ENCODE assay signal across 8 mouse cellular contexts in genomic region chr19:6950613-6951153, GRCm38 (mm10). TPM values are rescaled to one million over a fixed set of nuclear protein-coding genes. Genes with fewer than 3 reads are reported as not detected.
DNase-seq lines count a peak whose midpoint lies in the region; ATAC-seq and TF ChIP-seq lines count a peak whose summit lies in the region.

No protein-coding gene starts in this region.

- peak; percentile 44 to 58 for DNase-seq in left cerebral cortex, adult 18-20 months (ENCODE audit: low spot score in 2 of 2)
- DNase-seq in left cerebral cortex, adult 11 months (ENCODE audit: low spot score), result no peak
- peak; percentile 77 to 78 for DNase-seq in cerebellum, adult 2 months
- DNase-seq in frontal cortex, postnatal 25 days (ENCODE audit: low spot score in 2 of 2), result peak; percentile 39 to 47
- peak; percentile 98 for DNase-seq in midbrain, embryonic 11.5 days (ENCODE audit: low spot score, missing footprints)
- DNase-seq in telencephalon, adult 2 months (ENCODE audit: low read depth, low spot score), result peak; percentile 76

- WGBS in cerebellum, adult 2 months, result under 1% methylated on average over 28 of the region's 28 CpGs
- WGBS in intestine, embryonic 16.5 days, result under 1% methylated on average over 28 of the region's 28 CpGs
- under 1% methylated on average over 28 of the region's 28 CpGs for WGBS in limb, embryonic 12.5 days
- under 1% methylated on average over 28 of the region's 28 CpGs for WGBS in midbrain, embryonic 11.5 days

- peak overlapping the region; percentile 75 for H3K9ac ChIP-seq in intestine, embryonic 16.5 days (ENCODE audit: low read depth, low read length)
- H3K9ac ChIP-seq in limb, embryonic 12.5 days (replicated peaks), result peak overlapping the region; percentile 78
- H3K9ac ChIP-seq in midbrain, embryonic 11.5 days (ENCODE audit: low read length), result peak overlapping the region; percentile 76

- peak overlapping the region; percentile 80 for H3K4me2 ChIP-seq in intestine, embryonic 16.5 days (ENCODE audit: low read depth, low read length)
- peak overlapping the region; percentile 96 for H3K4me2 ChIP-seq in limb, embryonic 12.5 days
- peak overlapping the region; percentile 94 for H3K4me2 ChIP-seq in midbrain, embryonic 11.5 days

- ATAC-seq in intestine, embryonic 16.5 days, result peak; percentile 12
- peak; percentile 18; the same call in 1 of the 2 replicates for ATAC-seq in limb, embryonic 12.5 days (ENCODE audit: insufficient number of reproducible peaks, insufficient read depth, low FRiP score, low TSS enrichment, low read depth)
- peak; percentile 65 for ATAC-seq in midbrain, embryonic 11.5 days (ENCODE audit: low FRiP score)

- peak overlapping the region; percentile 97 for H3K4me3 ChIP-seq in cerebellum, adult 2 months (replicated peaks; ENCODE audit: insufficient read depth, low read depth, low read length)
- peak overlapping the region; percentile 67 for H3K4me3 ChIP-seq in intestine, embryonic 16.5 days (ENCODE audit: low read length)
- peak overlapping the region; percentile 63 for H3K4me3 ChIP-seq in limb, embryonic 12.5 days (replicated peaks)
- H3K4me3 ChIP-seq in midbrain, embryonic 11.5 days (ENCODE audit: low read depth, low read length), result peak overlapping the region; percentile 42

- peaks cover 22% of the 10 kb centered on the region for H3K4me1 ChIP-seq in cerebellum, adult 2 months (ENCODE audit: control insufficient read depth, insufficient read depth, low read length)
- peaks cover 57% of the 10 kb centered on the region for H3K4me1 ChIP-seq in intestine, embryonic 16.5 days (ENCODE audit: control insufficient read depth, insufficient read depth, low read length)
- peaks cover 19% of the 10 kb centered on the region for H3K4me1 ChIP-seq in limb, embryonic 12.5 days (replicated peaks)
- peaks cover 15% of the 10 kb centered on the region for H3K4me1 ChIP-seq in midbrain, embryonic 11.5 days (ENCODE audit: control insufficient read depth, insufficient read depth, low read length)

- peak; percentile 81; the same call in 1 of the 2 replicates for TF ChIP-seq POLR2A in cerebellum, adult 2 months (IDR thresholded peaks at IDR 0.05; ENCODE audit: borderline replicate concordance, insufficient read depth, low read length)

- H3K9me3 ChIP-seq in intestine, embryonic 16.5 days (ENCODE audit: control insufficient read depth, low read length), result no peaks in the 10 kb centered on the region
- H3K9me3 ChIP-seq in limb, embryonic 12.5 days, result no peaks in the 10 kb centered on the region
- no peaks in the 10 kb centered on the region for H3K9me3 ChIP-seq in midbrain, embryonic 11.5 days (ENCODE audit: control insufficient read depth, low read length)

- peak overlapping the region; percentile 79 for H3K27ac ChIP-seq in cerebellum, adult 2 months (ENCODE audit: insufficient read depth, low read length)
- H3K27ac ChIP-seq in intestine, embryonic 16.5 days (ENCODE audit: low read length), result peak overlapping the region; percentile 98
- peak overlapping the region; percentile 97 for H3K27ac ChIP-seq in limb, embryonic 12.5 days
- peak overlapping the region; percentile 97 for H3K27ac ChIP-seq in midbrain, embryonic 11.5 days (ENCODE audit: low read depth, low read length)

- H3K36me3 ChIP-seq in intestine, embryonic 16.5 days (ENCODE audit: control insufficient read depth, insufficient read depth, low read length), result peaks cover 11% of the 10 kb centered on the region
- H3K36me3 ChIP-seq in limb, embryonic 12.5 days, result peaks cover 30% of the 10 kb centered on the region
- H3K36me3 ChIP-seq in midbrain, embryonic 11.5 days (ENCODE audit: control insufficient read depth, insufficient read depth, low read length), result no peaks in the 10 kb centered on the region

- H3K27me3 ChIP-seq in cerebellum, adult 2 months (ENCODE audit: control insufficient read depth, insufficient read depth, low read length), result no peaks in the 10 kb centered on the region
- no peaks in the 10 kb centered on the region for H3K27me3 ChIP-seq in intestine, embryonic 16.5 days (replicated peaks; ENCODE audit: control insufficient read depth, insufficient read depth, low read length)
- no peaks in the 10 kb centered on the region for H3K27me3 ChIP-seq in limb, embryonic 12.5 days
- no peaks in the 10 kb centered on the region for H3K27me3 ChIP-seq in midbrain, embryonic 11.5 days (ENCODE audit: control insufficient read depth, insufficient read depth, low read length)

- TF ChIP-seq CTCF in cerebellum, adult 2 months (IDR thresholded peaks at IDR 0.05; ENCODE audit: borderline replicate concordance, insufficient read depth, low read depth, low read length), result no peak

RNA-seq across cellular contexts. Expression of gene Gpr137, which starts 8.4 kb away (rescaled TPM):
- 100 to 1,000 TPM; 103 to 106 TPM for total RNA-seq in left cerebral cortex, adult 18-20 months (2021)
- polyA plus RNA-seq in cerebellum, adult 2 months (2012; rRNA removed), result 125 and 127 TPM in 2 replicates
- 20.6 and 21.1 TPM in 2 replicates for polyA plus RNA-seq in intestine, embryonic 16.5 days (2015; fragmentation: Nextera tagmentation; extraction: Ambion mirVana)
- 23.8 and 27.9 TPM in 2 replicates for polyA plus RNA-seq in limb, embryonic 12.5 days (2016; fragmentation: Nextera tagmentation; extraction: Ambion mirVana)
- 28.0 and 32.0 TPM in 2 replicates for polyA plus RNA-seq in midbrain, embryonic 11.5 days (2014; fragmentation: Nextera tagmentation; extraction: Ambion mirVana)

RNA-seq across cellular contexts. Expression of gene Bad, which starts 9.0 kb away (rescaled TPM):
- total RNA-seq in left cerebral cortex, adult 18-20 months (2021), result 10 to 100 TPM; 39.0 to 40.5 TPM
- polyA plus RNA-seq in cerebellum, adult 2 months (2012; rRNA removed), result 71.6 and 73.8 TPM in 2 replicates
- polyA plus RNA-seq in intestine, embryonic 16.5 days (2015; fragmentation: Nextera tagmentation; extraction: Ambion mirVana), result 77.7 and 80.5 TPM in 2 replicates
- 67.3 and 68.2 TPM in 2 replicates for polyA plus RNA-seq in limb, embryonic 12.5 days (2016; fragmentation: Nextera tagmentation; extraction: Ambion mirVana)
- polyA plus RNA-seq in midbrain, embryonic 11.5 days (2014; fragmentation: Nextera tagmentation; extraction: Ambion mirVana), result 53.7 and 55.9 TPM in 2 replicates

RNA-seq across cellular contexts. Expression of gene Kcnk4, which starts 16.4 kb away (rescaled TPM):
- total RNA-seq in left cerebral cortex, adult 18-20 months (2021), result 10 to 100 TPM; 29.2 to 37.4 TPM
- 5.8 and 5.9 TPM in 2 replicates for polyA plus RNA-seq in cerebellum, adult 2 months (2012; rRNA removed)
- 0.45 and 0.48 TPM in 2 replicates for polyA plus RNA-seq in intestine, embryonic 16.5 days (2015; fragmentation: Nextera tagmentation; extraction: Ambion mirVana)
- polyA plus RNA-seq in limb, embryonic 12.5 days (2016; fragmentation: Nextera tagmentation; extraction: Ambion mirVana), result 0.40 and 0.60 TPM in 2 replicates
- not detected in 2 replicates for polyA plus RNA-seq in midbrain, embryonic 11.5 days (2014; fragmentation: Nextera tagmentation; extraction: Ambion mirVana)

RNA-seq across cellular contexts. Expression of gene Ppp1r14b, which starts 24.1 kb away (rescaled TPM):
- 10 to 100 TPM; 54.7 to 64.7 TPM for total RNA-seq in left cerebral cortex, adult 18-20 months (2021)
- 50.1 and 51.7 TPM in 2 replicates for polyA plus RNA-seq in cerebellum, adult 2 months (2012; rRNA removed)
- 57.9 and 58.2 TPM in 2 replicates for polyA plus RNA-seq in intestine, embryonic 16.5 days (2015; fragmentation: Nextera tagmentation; extraction: Ambion mirVana)
- 245 and 288 TPM in 2 replicates for polyA plus RNA-seq in limb, embryonic 12.5 days (2016; fragmentation: Nextera tagmentation; extraction: Ambion mirVana)
- 245 and 285 TPM in 2 replicates for polyA plus RNA-seq in midbrain, embryonic 11.5 days (2014; fragmentation: Nextera tagmentation; extraction: Ambion mirVana)

RNA-seq across cellular contexts. Expression of gene Catsperz, which starts 25.5 kb away (rescaled TPM):
- total RNA-seq in left cerebral cortex, adult 18-20 months (2021), result 10 to 100 TPM; 16.9 to 22.5 TPM
- 2.8 and 3.2 TPM in 2 replicates for polyA plus RNA-seq in cerebellum, adult 2 months (2012; rRNA removed)
- 0.73 and 1.4 TPM in 2 replicates for polyA plus RNA-seq in intestine, embryonic 16.5 days (2015; fragmentation: Nextera tagmentation; extraction: Ambion mirVana)
- 1.0 TPM in 2 replicates for polyA plus RNA-seq in limb, embryonic 12.5 days (2016; fragmentation: Nextera tagmentation; extraction: Ambion mirVana)
- not detected in 2 replicates for polyA plus RNA-seq in midbrain, embryonic 11.5 days (2014; fragmentation: Nextera tagmentation; extraction: Ambion mirVana)

Comparison
In these comparisons a context has a peak if more than half of its experiments do, and no peak if none do; other contexts are left out.
1. H3K4me3 ChIP-seq: peak in every context shown above with its lines; median percentile 97 in cerebellum, adult 2 months; 67 in intestine, embryonic 16.5 days; 63 in limb, embryonic 12.5 days; 42 in midbrain, embryonic 11.5 days.
2. ATAC-seq: peak in every context shown above with its lines; median percentile 65 in midbrain, embryonic 11.5 days; 18 in limb, embryonic 12.5 days; 12 in intestine, embryonic 16.5 days.